Mouse (Mus musculus) layer of hippocampus, adult 6 months (tissue): ENCODE data around the gene Nr1h4. TPM values are rescaled to one million over a fixed set of nuclear protein-coding genes. Genes with fewer than 3 reads are reported as not detected.

Experiments used
- long read RNA-seq, 2 experiments: library from polyadenylated mRNA; unstranded; transcript quantifications; one replicate each; pipeline ENCODE4 v2.0.0; 2019 to 2020
- polyA plus RNA-seq: library from polyadenylated mRNA; unstranded; fragments of <200 nt; fragmentation: Nextera tagmentation; gene quantifications from 2 replicates; pipeline ENCODE4 v1.2.3, GENCODE M21; 2021

Gene Nr1h4
- 0.06 and 0.09 TPM in 2 replicates for polyA plus RNA-seq
- long read RNA-seq, experiment 1: 0 reads
- long read RNA-seq, experiment 2, partial matches to known transcripts: 0 of 1 reads
- long read RNA-seq, experiment 2, other reads (novel, unspliced or antisense): 0 of 1 reads

DNA sequence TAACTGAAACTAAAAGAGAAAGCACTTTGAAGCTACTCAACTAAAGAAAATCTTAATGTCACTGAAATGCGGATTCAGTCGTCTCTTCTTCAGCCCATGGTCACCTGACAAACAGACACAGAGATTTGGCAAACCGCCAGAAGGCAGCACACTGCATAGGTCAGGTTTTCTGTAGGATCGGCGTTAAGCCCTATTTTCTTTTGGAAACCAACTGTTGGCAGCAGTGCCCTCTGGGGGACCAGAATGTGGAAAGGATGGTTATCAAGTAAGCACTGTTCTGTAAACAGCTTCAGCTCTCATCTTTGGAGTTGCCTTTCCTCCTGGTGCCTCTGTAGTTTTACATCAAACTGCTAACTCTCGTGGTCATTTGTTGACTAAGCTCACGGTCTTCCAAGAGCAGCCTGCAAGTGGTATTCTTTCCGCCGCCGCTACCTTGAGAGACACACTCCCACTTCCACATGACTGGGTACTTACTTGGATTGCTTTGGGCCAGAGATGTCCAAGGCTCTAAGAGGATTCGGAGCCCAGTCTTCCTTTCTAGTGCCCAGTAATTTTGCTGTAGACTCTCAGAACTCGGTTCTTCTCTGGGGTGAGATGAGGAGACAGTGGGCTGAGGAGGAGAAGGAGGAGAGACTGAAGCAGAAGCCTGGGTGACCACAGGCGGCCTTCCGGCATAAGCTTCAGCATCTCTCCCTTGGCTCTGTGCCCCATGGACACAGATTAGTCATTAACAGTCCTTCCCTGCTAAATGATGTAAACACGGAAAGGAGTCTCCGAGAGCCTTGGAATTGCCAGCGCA lies at the start of gene Nr1h4:
Gene Nr1h4 (minus strand): TSS at position 657 of the 799 bp plus-strand sequence.

DNA sequence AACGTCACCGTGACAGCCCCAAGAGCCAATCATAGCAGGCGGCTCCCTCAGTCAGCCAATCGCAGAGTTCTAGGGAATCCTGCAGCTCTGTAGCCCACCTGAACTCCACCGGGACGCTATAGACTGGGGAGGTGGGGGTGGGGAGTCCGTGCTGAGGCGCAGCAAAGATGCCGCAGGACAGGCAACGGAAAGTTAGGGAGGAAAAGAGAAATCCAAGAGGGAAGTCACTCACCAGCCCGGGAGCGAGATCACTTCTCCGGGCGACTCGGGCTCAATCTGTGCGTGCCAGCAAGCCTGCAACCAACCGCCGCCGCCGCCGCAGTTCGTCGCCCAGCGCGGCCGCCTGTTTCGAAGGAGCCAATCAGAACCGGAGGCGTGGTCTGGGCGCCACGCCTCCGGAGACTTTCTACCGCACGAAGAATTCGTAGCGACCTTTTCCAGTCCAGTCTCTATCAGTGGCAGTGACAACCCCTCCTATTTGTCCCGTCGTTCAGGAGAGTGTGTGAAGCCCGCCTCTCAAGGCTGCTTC lies 89.7 kb downstream of the Nr1h4 start, which contains the start of gene Gas2l3:
Gene Gas2l3 (minus strand): TSS at position 345 of the 529 bp plus-strand sequence.

Other genes with a start within 250 kb of the Nr1h4 start
- 5.8 and 5.9 TPM in 2 replicates for gene Ano4, start 188.8 kb downstream of the Nr1h4 start, polyA plus RNA-seq
- 0.50 and 1.3 TPM in 2 replicates for gene Gas2l3, start 89.6 kb downstream of the Nr1h4 start, polyA plus RNA-seq
- gene Slc17a8, start 87.7 kb upstream of the Nr1h4 start, polyA plus RNA-seq: 0.16 and 0.30 TPM in 2 replicates
- 4.2 and 4.7 TPM in 2 replicates for gene Scyl2, start 152.7 kb upstream of the Nr1h4 start, polyA plus RNA-seq
- gene Actr6, start 198.7 kb upstream of the Nr1h4 start, polyA plus RNA-seq: 37.7 and 48.6 TPM in 2 replicates
- gene Uhrf1bp1l, start 211.4 kb upstream of the Nr1h4 start, polyA plus RNA-seq: 48.3 and 54.6 TPM in 2 replicates